Mouse (Mus musculus) hindbrain, embryonic 11.5 days (tissue): ENCODE results near the gene Il16. TPM values are rescaled to one million over a fixed set of nuclear protein-coding genes. Genes with fewer than 3 reads are reported as not detected.

Experiments
- ATAC-seq: fragments of 200-750 bp; cut with Nextera tagmentation; 2 replicates; pipeline ENCODE4 v1.8.0; 2017; ENCODE audit warnings: mild to moderate bottlenecking, moderate TSS enrichment, moderate library complexity; ENCODE audit not compliant: low FRiP score
- DNase-seq: peaks from one replicate; pipeline ENCODE4 v3.0.0-alpha.2; 2015; ENCODE audit warnings: low spot score
- H3K27ac ChIP-seq: fragments of 300-500 bp; sonication (generic); 2 replicates; pipeline ENCODE4 v1.5.1; 2014; ENCODE audit warnings: mild to moderate bottlenecking, low read depth, low read length
- H3K27me3 ChIP-seq: fragments of 300-500 bp; sonication (generic); 2 replicates; pipeline ENCODE4 v1.6.1; 2014; ENCODE audit warnings: mild to moderate bottlenecking, low read length, moderate library complexity, mixed read lengths; ENCODE audit not compliant: control insufficient read depth, insufficient read depth
- H3K36me3 ChIP-seq: fragments of 300-500 bp; sonication (generic); 2 replicates; pipeline ENCODE4 v1.6.1; 2014; ENCODE audit warnings: mild to moderate bottlenecking, low read length, moderate library complexity, mixed read lengths; ENCODE audit not compliant: control insufficient read depth, insufficient read depth
- H3K4me1 ChIP-seq: fragments of 300-500 bp; sonication (generic); replicated peaks from 2 replicates; pipeline ENCODE4 v1.6.1; 2014; ENCODE audit warnings: low read length, mixed read lengths; ENCODE audit not compliant: control insufficient read depth, insufficient read depth
- H3K4me2 ChIP-seq: fragments of 300-500 bp; sonication (generic); replicated peaks from 2 replicates; pipeline ENCODE4 v1.6.1; 2014; ENCODE audit warnings: mild to moderate bottlenecking, low read depth, low read length
- H3K4me3 ChIP-seq: fragments of 300-500 bp; sonication (generic); 2 replicates; pipeline ENCODE4 v1.5.1; 2014; ENCODE audit warnings: low read depth, low read length
- H3K9ac ChIP-seq: fragments of 300-500 bp; sonication (generic); 2 replicates; pipeline ENCODE4 v1.6.1; 2014; ENCODE audit warnings: low read depth, low read length
- H3K9me3 ChIP-seq: fragments of 300-500 bp; sonication (generic); 2 replicates; pipeline ENCODE4 v1.6.1; 2016; ENCODE audit warnings: low read length; ENCODE audit not compliant: control insufficient read depth
- whole genome bisulfite sequencing: fragments of 180-500 bp; shearing (Covaris S2); extraction: QIAGEN DNeasy Blood & Tissue Kit; methylation state at CpG from one replicate; pipeline ENCODE4 v1.1.7; 2014; 5-methylcytosine and 5-hydroxymethylcytosine counted together
- polyA plus RNA-seq: library from polyadenylated mRNA; unstranded; fragments of >200 nt; fragmentation: Nextera tagmentation; extraction: Ambion mirVana; gene quantifications from 2 replicates; pipeline ENCODE4 v1.2.1, GENCODE M21; 2014

Gene Il16
- polyA plus RNA-seq, 1 experiment from 2014 or later: 1.5 TPM

GRCm38 (mm10) chr7:83731297-83731696 is 14.2 kb downstream of the Il16 start:
- no peak overlapping the region for H3K4me3 ChIP-seq
- no peaks in the 10 kb centered on the region for H3K36me3 ChIP-seq
- DNase-seq (no peak), ATAC-seq (no peak)
- H3K27ac ChIP-seq: no peak overlapping the region
- H3K27me3 ChIP-seq: no peaks in the 10 kb centered on the region
- no peaks in the 10 kb centered on the region for H3K4me1 ChIP-seq
- 85% methylated on average over 6 of the region's 6 CpGs for whole genome bisulfite sequencing
- H3K9ac ChIP-seq: no peak overlapping the region
- no peak overlapping the region for H3K4me2 ChIP-seq
- H3K9me3 ChIP-seq: no peaks in the 10 kb centered on the region

GRCm38 (mm10) chr7:83726936-83727632 is 18.4 kb downstream of the Il16 start:
- no peak overlapping the region for H3K9ac ChIP-seq
- WGBS: 74% methylated on average over 5 of the region's 5 CpGs
- no peaks in the 10 kb centered on the region for H3K27me3 ChIP-seq

GRCm38 (mm10) chr7:83725801-83726200 is 19.7 kb downstream of the Il16 start:
- H3K4me1 ChIP-seq: no peaks in the 10 kb centered on the region
- no peaks in the 10 kb centered on the region for H3K9me3 ChIP-seq
- H3K9ac ChIP-seq: no peak overlapping the region
- DNase-seq (no peak), ATAC-seq (no peak)
- H3K36me3 ChIP-seq: no peaks in the 10 kb centered on the region
- no peak overlapping the region for H3K4me3 ChIP-seq
- H3K27me3 ChIP-seq: no peaks in the 10 kb centered on the region
- H3K4me2 ChIP-seq: no peak overlapping the region
- no peak overlapping the region for H3K27ac ChIP-seq

More at GRCm38 (mm10) chr7:83726936-83727632, 18.4 kb downstream of the Il16 start:
- no peak overlapping the region for H3K4me3 ChIP-seq
- ATAC-seq: no peak
- H3K9me3 ChIP-seq: no peaks in the 10 kb centered on the region
- no peak for DNase-seq
- H3K36me3 ChIP-seq: no peaks in the 10 kb centered on the region
- no peak overlapping the region for H3K27ac ChIP-seq
- no peak overlapping the region for H3K4me2 ChIP-seq
- no peaks in the 10 kb centered on the region for H3K4me1 ChIP-seq

- WGBS: 52% methylated on average over 2 of the region's 2 CpGs
- H3K4me2 ChIP-seq: no peak overlapping the region
- no peaks in the 10 kb centered on the region for H3K36me3 ChIP-seq
- H3K27me3 ChIP-seq: no peaks in the 10 kb centered on the region
- no peaks in the 10 kb centered on the region for H3K4me1 ChIP-seq
- ATAC-seq (no peak), DNase-seq (no peak)
- no peak overlapping the region for H3K4me3 ChIP-seq
- H3K27ac ChIP-seq: no peak overlapping the region
- no peaks in the 10 kb centered on the region for H3K9me3 ChIP-seq
- H3K9ac ChIP-seq: no peak overlapping the region
Measured at GRCm38 (mm10) chr7:83724541-83724940, 21.0 kb downstream of the Il16 start.

GRCm38 (mm10) chr7:83723954-83724353 is 21.6 kb downstream of the Il16 start:
- ATAC-seq (no peak), DNase-seq (no peak)
- no peaks in the 10 kb centered on the region for H3K36me3 ChIP-seq
- H3K4me3 ChIP-seq: no peak overlapping the region
- no peaks in the 10 kb centered on the region for H3K4me1 ChIP-seq
- no peaks in the 10 kb centered on the region for H3K9me3 ChIP-seq
- H3K27ac ChIP-seq: no peak overlapping the region
- no peaks in the 10 kb centered on the region for H3K27me3 ChIP-seq
- no peak overlapping the region for H3K4me2 ChIP-seq
- H3K9ac ChIP-seq: no peak overlapping the region

GRCm38 (mm10) chr7:83723221-83723620 is 22.3 kb downstream of the Il16 start:
- 94% methylated on average over 8 of the region's 8 CpGs for WGBS
- ATAC-seq (no peak), DNase-seq (no peak)

GRCm38 (mm10) chr7:83722485-83722884 is 23.0 kb downstream of the Il16 start:
- Histone ChIP-seq H3K27me3 (no peaks in the 10 kb centered on the region), H3K4me1 (no peaks in the 10 kb centered on the region), H3K9ac (no peak overlapping the region), H3K36me3 (no peaks in the 10 kb centered on the region), H3K4me3 (no peak overlapping the region), H3K4me2 (no peak overlapping the region), H3K9me3 (no peaks in the 10 kb centered on the region), H3K27ac (no peak overlapping the region)
- no peak for DNase-seq
- no peak for ATAC-seq
- WGBS: 83% methylated on average over 14 of the region's 14 CpGs

More at GRCm38 (mm10) chr7:83723221-83723620, 22.3 kb downstream of the Il16 start:
- H3K9me3 ChIP-seq: no peaks in the 10 kb centered on the region
- no peak overlapping the region for H3K27ac ChIP-seq
- no peaks in the 10 kb centered on the region for H3K4me1 ChIP-seq
- H3K4me3 ChIP-seq: no peak overlapping the region
- H3K4me2 ChIP-seq: no peak overlapping the region
- H3K9ac ChIP-seq: no peak overlapping the region
- H3K36me3 ChIP-seq: no peaks in the 10 kb centered on the region
- H3K27me3 ChIP-seq: no peaks in the 10 kb centered on the region

GRCm38 (mm10) chr7:83720231-83720630 is 25.3 kb downstream of the Il16 start:
- DNase-seq: no peak
- Histone ChIP-seq H3K36me3 (no peaks in the 10 kb centered on the region), H3K4me1 (no peaks in the 10 kb centered on the region), H3K27me3 (no peaks in the 10 kb centered on the region), H3K27ac (no peak overlapping the region), H3K4me3 (no peak overlapping the region), H3K9me3 (no peaks in the 10 kb centered on the region), H3K4me2 (no peak overlapping the region), H3K9ac (no peak overlapping the region)
- 79% methylated on average over 8 of the region's 8 CpGs for WGBS
- no peak for ATAC-seq

GRCm38 (mm10) chr7:83717021-83717725 is 28.4 kb downstream of the Il16 start:
- Histone ChIP-seq H3K9ac (no peak overlapping the region), H3K4me2 (no peak overlapping the region), H3K4me3 (no peak overlapping the region), H3K27me3 (no peaks in the 10 kb centered on the region), H3K36me3 (no peaks in the 10 kb centered on the region), H3K9me3 (no peaks in the 10 kb centered on the region), H3K4me1 (no peaks in the 10 kb centered on the region), H3K27ac (no peak overlapping the region)
- 60% methylated on average over 5 of the region's 5 CpGs for WGBS
- ATAC-seq (no peak), DNase-seq (no peak)
